Mouse (Mus musculus): ENCODE data around the gene 4930433I11Rik. TPM values are rescaled to one million over a fixed set of nuclear protein-coding genes. Genes with fewer than 3 reads are reported as not detected.
"Not testable (repeated sequence)": the region's sequence is repeated elsewhere in the genome, so short reads cannot be mapped to it uniquely, and the experiment has no call there.

The 4930433I11Rik gene
- total RNA-seq (2017) = not detected in 3 replicates

DNA sequence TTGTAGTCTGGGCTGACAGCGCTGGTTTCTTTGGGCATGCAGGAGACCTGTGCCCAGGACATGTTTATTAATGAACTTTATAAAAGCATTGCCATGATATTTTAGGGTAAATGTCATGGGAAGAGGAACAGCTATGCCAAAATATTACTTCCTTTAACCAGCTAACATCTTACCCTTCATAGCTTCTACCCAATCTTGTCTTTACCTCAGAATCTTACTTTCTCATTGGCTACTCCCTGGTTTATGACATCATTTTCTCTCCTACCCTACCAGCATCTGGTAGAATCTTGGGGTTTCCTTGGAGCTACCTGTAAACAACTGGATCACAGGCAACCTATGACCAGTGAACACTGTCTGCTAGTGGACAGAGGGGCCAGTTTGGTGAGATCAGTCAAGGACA is at the start of gene 4930433I11Rik:
Gene 4930433I11Rik (plus strand): TSS at position 301 of the 400 bp plus-strand sequence.
- no peak for ATAC-seq (replicated peaks; ENCODE audit: insufficient number of reproducible peaks, low FRiP score, low TSS enrichment, poor library complexity, severe bottlenecking)

DNA sequence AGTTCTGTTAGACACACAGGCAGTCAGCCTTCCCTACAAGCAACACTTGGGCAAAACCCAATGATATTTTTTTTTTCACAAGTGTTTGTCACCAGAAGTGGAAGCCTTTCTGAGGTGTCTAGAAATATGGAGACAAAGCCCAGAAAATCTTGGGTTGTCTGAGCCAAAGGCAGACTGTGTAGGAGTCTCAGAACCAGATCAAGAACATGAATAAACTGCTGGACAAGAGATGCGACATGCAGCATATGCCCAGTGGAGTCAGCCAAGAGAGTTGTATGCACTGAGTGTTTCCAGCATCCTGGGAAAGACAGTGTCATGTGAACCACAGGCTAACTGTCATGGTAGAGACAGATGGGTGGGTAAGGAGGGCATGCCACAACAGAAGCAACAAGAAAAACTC is 48.0 kb upstream of the 4930433I11Rik start:
- no peak for ATAC-seq (replicated peaks; ENCODE audit: insufficient number of reproducible peaks, low FRiP score, low TSS enrichment, poor library complexity, severe bottlenecking)

DNA sequence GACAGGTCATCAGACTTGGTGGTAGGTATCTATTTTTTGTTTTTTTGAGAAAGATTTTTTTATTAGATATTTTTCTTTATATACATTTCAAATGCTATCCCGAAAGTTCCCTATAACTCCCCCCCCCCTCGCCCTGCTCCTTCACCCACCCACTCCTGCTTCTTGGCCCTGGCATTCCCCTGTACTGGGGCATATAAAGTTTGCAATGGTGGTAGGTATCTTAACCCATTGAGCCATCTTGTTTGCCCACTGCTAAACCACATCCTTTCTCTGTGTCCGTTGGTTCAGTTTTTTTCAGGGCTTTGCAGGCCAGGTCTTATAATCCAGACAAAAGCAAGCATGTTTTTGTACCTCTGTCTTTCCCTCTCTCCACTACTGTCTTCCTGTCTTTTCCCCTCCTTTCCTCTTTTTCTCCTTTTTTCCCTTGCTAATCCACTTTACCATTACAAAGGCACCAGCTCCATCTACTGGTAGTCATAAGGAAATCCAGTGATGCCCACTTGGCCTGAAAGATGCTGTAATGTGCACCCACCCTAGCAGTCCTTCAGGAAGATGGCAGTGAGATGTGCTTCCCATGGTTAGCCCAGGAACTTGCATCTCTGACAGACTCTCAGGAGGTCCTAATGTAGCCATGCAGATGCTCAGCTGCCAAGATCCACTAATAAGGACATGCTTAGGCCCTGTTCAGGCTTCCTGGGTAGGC is 45.0 kb upstream of the 4930433I11Rik start:
- no peak for ATAC-seq (replicated peaks; ENCODE audit: insufficient number of reproducible peaks, low FRiP score, low TSS enrichment, poor library complexity, severe bottlenecking)

DNA sequence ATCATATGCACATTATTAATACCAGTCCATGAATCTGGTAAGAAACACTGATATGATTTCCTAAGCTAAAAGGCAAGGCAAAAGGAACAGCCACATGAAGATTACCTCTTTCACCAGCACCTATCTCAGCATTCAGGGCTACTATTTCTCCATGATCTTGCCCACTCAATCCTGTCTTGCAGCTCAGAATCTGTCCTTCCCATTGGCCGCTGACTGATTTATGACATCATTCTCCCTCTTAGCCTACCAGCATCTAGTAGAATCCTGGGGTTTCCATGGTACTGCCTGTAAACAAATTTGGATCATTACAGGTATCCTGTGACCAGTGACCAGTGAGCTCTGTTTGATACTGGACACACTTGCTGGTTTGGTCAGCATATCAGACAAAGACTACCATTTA is 45.1 kb downstream of the 4930433I11Rik start, which contains the start of gene Gm4884:
Gene Gm4884 (plus strand): TSS at position 301 of the 400 bp plus-strand sequence.
- not testable (repeated sequence) for ATAC-seq (replicated peaks; ENCODE audit: insufficient number of reproducible peaks, low FRiP score, low TSS enrichment, poor library complexity, severe bottlenecking)

DNA sequence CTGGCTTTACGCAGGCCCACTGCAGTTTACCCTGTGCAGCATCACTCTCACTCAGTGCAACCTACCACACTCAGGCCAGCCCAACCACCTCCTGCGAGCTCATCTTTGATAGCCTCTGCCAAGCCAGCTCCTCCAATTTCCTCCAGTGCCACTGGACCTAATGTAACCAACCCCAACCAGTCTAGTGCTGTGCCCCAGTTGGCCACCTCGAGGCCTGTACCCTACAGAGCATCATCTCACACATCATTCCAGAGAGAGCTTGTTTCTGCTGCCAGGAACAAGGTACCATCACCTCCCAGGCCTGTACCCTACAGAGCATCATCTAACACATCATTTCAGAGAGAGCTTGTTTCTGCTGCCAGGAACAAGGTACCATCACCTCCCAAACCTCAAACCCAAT is 56.7 kb downstream of the 4930433I11Rik start:
- ATAC-seq (replicated peaks; ENCODE audit: insufficient number of reproducible peaks, low FRiP score, low TSS enrichment, poor library complexity, severe bottlenecking) = not testable (repeated sequence)

Other genes starting within 250 kb of the 4930433I11Rik start
- not detected in 3 replicates for gene Vstm2b, start 89.2 kb upstream of the 4930433I11Rik start, total RNA-seq (2017)
- gene Gm4884, start 45.2 kb downstream of the 4930433I11Rik start, total RNA-seq (2017) = not detected in 3 replicates
- gene Gm5592, start 166.3 kb downstream of the 4930433I11Rik start, total RNA-seq (2017) = not detected in 3 replicates

Measured in monocyte, adult 5-6 weeks (primary cell).